Mouse (Mus musculus): ENCODE results near the gene Fbxl17.

DNA sequence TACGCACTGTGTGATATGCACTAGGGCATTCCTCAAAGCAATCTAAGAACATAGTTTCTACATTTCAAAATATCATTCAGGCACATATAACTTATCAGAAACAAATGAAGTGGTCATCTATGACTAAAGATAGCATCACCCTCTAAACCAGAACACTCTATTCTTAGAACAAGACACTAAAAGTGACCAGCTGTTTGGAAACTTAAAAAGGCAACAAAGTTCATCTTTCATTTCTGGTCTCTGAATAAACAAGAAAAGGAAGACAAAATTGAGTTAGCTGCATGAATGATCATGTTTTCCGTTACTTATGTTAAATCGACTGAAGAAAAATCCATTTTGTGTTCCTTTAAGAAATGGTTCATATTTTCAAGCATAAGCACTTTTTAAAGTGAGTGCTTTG is 128.8 kb downstream of the Fbxl17 start:
- TF ChIP-seq CTCF (IDR thresholded peaks at IDR 0.05; ENCODE audit: low read depth), result no peak
- TF ChIP-seq EP300 (IDR thresholded peaks at IDR 0.05; ENCODE audit: low read depth), result no peak
